Mouse (Mus musculus) liver, postnatal 0 days (tissue): ENCODE measurements around the gene D1Pas1.

Experiments used
- CTCF ChIP-seq: sonication (generic); IDR thresholded peaks from 2 replicates; pipeline ENCODE4 v1.5.1; 2016; ENCODE audit warnings: antibody characterized with exemption, low read depth
- EP300 ChIP-seq: IDR thresholded peaks from 2 replicates; pipeline ENCODE4 v1.6.1; 2016; ENCODE audit warnings: antibody characterized with exemption, low read depth, mild to moderate bottlenecking

- TF ChIP-seq CTCF (no peak), EP300 (no peak)
Observed at GRCm38 (mm10) chr1:186967201-186967812, at the start of gene D1Pas1.
